Mouse (Mus musculus) c-Kit-positive CD71-positive TER-119-negative erythroid progenitor cells, embryonic 14.5 days (primary cell): ENCODE data around the gene Blnk.

Source experiments
- DNase-seq: peaks from one replicate; pipeline ENCODE4 v3.0.0-alpha.2; 2013; ENCODE audit warnings: low read depth

Gene Blnk

DNA sequence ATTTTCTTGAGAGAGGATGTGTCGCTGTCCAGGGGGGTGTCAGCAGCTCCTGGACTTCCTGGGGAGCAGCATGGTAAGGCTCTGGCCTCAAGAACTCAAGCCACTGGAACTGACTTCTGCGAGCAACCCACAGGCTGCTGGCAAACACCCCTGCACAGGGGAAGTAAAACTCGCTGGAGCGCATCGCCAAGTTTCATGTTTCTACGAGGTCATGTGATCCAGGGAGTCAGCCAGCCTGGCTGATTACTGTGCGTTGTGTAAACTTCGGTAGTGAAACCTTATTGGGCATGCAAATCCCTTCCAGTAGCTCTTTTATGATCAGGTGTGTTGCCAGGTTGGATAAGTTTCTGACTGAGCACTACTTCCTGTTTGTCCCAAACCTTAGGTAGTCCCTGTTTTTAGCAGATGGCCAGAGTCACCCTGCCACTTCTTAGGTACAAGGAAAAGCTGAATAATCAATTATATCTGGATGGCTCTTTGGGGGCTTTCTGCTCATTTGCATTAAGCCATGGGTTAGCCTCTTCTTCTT lies at the start of gene Blnk:
Gene Blnk, minus strand, starts transcription at position 479 of the 529 bp plus-strand sequence.
- DNase-seq: no peak

DNA sequence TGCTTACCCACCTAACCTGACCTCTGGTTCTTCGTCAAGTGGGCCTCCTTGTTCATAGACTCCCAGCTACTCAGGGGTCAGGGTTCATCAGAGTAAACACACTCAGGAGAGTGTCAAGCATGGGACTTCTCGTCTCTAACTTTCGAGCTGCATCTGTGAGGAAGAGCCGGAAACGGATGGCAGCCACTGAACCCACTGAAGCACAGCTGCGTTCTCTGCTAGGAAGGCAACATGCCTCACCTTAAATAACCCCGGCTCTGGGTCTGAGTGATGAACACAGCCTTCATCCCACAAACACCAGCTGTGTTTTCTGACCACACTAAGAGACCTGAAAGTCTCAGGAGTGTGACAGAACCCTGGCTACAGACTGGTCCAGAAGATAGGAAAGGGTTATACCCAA lies 44.8 kb upstream of the Blnk start:
- DNase-seq: no peak

DNA sequence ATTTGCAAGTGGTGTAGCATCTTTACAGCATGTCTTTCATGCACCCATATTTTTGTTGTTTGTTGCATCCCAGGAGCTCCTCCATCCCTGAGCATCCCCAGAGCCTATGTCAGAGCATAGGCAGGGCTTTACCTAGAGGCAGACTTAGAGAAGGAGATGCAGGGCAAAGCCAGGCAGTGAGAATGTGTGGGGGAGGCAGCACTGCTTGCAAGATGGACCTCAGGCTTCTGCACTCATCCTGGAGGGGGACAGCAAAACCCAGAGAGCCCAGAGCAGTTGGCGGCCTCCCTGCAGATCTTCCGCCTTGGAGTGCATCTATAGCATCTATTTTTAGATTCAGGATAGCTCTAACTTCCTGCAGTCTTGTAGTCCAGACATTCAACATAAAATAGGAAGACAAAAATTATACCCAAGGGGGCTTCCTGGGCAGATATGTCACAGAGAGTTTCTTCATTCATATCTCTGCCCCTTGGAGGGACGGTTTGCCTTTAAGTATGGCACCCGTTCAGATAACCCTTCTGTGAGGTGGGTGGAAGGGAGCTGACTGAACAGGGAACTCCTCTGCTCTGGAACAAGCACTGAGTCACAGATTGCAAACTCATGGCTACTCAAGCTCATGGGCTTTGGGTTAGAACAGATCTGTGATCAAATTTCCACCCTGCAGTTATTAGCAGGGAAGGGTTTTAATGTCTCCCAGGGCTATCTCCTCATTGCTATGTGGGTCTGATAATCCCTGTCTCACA lies 41.6 kb upstream of the Blnk start:
- no peak for DNase-seq

DNA sequence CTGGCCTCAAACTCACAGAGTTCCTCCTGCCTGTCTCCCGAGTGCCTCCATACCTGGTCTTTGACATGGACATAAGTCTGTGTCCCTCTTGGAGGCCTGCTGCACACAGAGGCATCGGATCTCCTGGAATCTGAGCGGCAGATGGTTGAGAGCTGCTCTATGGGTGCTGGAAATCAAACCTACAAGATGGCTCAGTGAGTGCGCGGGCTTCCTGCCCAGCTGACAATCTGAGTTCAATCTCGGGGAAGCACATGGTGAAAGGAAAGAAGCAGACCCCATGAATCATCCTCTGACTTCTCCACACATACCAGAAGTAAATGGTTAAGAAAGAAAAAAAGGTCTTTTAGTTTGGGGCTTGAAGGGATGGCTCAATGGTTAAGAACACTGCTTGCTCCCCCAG lies 37.5 kb upstream of the Blnk start:
- DNase-seq: no peak

DNA sequence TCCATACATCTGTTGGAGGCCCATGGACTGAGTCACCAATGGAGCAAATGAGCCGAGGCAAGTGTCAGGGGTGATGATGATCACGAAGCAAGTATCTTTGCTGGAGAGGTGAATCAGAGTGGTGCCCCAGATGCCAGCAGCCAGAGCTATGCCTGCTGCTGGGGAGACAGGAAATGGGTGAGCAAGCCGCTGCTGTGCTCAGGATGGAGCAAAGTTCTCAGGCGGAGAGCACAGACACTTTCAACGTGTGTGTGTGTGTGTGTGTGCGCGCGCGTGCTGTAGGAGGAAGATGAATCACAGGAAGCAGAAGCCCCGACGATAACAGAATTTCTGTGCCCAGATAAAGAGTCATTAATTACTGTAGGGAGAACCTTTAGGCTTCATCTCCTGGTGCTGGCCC lies 36.7 kb upstream of the Blnk start:
- DNase-seq: no peak

DNA sequence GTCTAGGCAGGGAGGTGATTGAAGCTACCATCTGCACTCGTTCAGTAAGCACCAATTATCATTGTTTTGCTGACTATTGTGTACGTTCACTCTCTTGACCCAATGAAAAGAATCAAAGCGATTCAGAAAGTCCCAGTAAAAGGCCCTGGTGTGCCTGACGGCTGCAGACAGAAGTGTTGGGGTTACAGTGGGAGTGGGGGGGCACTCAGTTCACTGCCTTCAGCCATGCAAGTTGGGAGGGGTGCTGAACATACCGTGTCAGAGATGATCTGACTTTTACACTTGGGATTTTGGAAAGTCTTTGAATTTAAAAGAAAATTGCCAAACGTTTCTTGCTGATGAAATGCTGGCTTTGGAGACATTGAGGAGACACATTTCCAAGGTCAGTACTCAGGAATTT lies 35.8 kb upstream of the Blnk start:
- no peak for DNase-seq

DNA sequence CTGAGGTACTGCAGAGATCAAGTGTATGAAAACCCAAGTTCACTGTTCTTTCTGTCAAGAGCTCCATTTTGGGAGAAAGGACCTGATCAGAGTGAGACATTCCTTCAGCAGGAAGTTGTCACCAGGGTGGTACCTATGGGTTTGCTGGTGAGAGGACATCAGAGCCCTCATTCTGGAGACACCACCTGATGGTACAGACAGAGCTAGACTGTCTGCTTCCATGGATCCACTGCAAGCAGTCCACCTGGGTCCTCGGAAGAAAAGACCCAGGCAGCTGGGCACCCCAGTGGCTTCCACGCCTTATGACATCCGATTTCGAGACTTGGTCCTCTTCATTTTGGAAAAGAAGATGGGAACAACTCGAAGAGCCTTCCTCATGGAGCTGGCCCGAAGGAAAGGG lies 34.9 kb upstream of the Blnk start, which contains the start of gene Dntt:
Gene Dntt, plus strand, starts transcription at position 57 of the 400 bp plus-strand sequence.
- DNase-seq: no peak

DNA sequence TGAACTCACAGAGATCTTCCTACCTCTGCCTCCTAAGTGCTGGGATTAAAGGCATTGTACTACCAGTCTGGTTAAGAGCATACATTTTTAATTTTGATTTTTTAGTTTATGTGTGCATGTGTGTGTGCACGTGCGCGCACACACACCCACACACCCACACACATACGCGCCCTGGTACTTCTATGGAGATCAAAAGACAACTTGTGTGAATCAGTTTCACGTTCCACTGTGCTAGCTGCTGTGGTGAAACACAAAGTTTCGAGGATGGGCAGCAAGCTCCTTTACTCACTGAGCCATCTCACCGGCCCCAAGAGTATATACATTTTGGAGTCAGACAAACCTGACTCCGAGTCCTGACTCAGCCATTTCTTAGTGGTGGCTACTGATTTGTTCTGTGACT lies 33.3 kb upstream of the Blnk start:
- no peak for DNase-seq

DNA sequence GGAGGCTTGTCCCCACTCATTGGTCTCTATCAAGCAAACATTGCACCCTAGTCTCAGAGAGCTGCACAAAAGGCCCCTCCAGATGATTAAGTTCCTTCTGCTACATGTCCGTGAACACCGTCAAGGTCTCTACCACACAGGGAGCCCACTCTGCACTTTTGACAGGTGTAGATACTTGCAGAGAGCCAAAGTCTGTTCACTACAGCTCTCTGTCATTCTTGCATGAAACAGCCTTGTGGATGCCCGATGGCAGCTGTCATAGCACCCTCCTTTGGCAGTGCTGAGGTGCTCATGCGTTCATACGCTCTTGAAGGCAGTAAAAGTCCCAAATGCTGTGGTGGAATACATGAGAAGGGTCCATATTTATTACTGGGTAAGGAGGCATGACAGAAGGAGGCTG lies 32.7 kb upstream of the Blnk start:
- no peak for DNase-seq

DNA sequence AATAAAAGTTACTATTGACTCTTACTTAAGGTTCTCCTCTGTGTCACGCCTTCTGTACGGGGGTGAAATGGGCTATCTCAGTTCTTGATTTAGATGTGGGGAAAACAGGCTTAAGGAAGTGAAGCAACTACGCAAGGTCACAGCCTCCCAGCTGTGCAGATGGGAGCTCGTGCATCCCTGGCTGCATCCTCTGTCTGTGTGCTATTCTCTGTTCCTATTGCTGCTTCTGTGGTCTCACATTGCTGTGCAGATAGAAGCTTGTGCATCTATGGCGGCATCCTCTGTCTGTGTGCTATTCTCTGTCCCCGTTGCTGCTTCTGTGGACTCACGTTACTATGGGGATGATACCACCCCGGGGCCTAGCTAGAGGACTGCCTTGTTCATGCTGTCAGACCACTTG lies 32.2 kb upstream of the Blnk start:
- no peak for DNase-seq

DNA sequence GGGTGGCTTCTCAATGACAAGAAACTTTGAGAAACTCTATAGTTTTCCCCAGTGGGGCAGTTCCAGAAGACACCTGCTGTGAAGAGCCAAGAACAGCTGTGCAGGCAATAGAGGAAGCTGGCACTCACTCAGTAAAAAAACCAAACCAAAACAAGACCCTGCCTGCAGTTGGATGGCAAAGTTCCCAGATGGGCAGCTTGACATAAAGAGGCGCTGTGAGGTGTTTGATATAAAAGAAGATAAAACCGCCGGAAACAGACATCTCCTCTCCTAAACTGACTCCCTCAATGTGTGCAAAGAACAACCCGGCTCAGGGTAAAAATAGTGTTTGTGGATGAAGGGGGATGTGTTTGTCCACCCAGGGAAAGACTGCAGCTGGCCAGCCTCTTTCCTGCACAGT lies 27.9 kb upstream of the Blnk start:
- no peak for DNase-seq

DNA sequence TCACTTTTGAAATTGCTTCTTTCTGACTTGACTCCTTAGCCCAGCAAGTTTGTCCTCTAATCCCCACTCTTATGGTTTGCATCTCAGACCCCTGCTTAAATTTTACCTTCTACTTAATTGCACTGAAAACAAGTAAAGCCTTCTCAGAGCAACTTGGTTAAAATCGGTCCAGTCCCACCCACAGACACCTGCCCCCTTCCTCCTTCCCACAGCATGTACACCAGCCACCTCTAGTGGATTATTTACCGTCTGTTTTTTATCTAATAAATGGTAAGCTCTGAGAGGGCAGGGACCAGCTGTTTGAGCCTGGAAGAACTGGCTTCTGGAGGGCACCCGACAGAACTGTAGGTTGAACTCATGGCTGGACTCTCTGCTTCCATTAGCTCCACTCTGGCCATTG lies 26.2 kb upstream of the Blnk start:
- DNase-seq: no peak

DNA sequence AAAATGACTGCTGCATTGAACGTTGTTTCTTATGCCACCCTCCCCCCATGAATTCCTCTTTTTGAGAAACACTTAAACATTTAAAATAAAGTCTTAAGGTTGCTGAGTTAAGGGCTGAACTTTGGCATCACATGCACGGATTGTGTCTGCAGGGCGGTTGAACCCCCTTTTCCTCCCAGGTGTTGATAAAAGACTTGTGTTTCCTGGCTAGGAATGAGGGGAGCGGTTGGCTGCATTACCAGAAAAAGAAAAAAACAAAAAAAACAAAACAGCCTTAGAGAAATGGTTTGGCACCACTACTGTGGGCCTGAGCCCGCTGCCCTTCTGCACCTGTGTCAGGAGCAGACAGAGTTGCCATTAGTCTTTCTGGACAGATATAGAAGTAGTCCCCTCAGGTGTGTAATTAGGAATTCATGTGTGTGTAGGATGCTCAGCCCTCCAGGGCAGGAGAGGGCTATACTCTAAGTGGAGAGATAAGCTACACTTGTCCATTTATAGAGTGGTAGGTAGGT lies 24.9 kb upstream of the Blnk start:
- no peak for DNase-seq

DNA sequence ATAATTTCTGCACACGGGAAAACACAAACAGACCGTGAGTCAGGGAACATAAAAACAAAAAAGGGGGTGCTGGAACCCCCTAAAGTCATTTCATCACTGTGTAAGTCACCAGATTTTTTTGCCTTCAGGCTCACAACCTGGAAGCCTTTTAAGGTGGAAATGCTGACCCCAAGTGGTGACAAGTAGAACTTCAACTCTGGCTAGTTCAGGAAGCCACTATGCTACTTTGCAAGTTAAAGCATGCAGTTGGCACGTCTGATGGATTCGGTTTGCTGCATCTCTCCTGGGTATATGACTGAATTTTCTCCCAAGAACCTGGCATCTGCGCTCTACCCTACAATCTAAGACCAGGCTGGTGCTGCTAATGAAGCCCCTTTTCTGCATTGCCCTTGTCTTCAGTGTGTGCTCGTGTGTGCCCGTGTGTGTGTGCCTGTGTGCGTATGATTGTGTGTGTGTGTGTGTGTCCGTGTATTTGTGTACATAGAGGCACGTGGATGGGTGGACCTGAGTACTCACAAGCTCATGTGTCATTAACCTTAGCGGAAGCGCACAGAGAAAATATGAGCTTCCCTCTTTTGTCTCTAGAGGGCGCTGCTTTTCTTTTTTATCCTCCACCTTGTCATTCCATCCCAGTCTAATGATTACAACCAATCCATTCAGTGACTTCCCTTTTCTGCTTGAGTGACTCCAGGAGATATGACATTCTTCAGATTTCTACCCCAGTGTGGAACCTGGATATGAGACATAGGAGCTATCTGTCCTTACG lies 21.8 kb upstream of the Blnk start:
- DNase-seq: peak; percentile 53

DNA sequence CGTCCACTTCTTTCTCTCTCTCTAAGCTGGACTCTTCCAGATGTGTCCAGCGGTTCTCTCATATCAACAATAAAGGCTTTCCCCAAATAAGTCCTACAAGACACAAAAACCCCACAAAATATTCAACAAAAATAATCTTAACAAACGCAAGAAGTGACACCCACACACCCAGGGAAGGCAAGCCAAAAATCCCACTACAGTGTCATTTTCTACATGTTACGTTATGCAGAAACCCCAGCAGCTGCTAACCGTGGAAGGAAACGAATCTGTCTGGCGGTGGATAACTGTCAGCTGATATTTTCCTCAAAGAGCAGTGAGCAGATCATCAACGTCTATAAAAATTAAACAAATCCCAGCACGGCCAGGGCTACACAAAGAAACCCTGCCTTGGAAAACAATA lies 19.7 kb upstream of the Blnk start:
- no peak for DNase-seq

DNA sequence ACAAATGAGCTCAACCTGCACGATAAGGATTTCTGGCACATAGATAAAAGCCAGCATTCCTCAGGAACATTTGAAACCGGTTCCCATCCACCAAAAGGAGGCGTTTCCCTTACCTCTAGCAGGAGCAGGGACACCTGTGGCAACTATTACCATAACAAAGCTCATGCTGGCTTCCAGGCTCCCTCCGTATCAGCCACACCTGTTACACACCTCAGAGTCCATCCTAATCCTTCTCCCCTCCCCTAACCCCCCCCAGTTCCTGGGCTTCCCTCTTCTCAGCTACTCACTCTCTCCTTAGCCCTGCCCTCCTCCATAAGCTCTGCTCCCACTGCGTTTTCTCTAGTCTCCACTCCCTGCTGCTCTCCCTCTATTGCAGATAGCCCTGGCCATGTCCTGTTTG lies 19.3 kb upstream of the Blnk start:
- DNase-seq: no peak

DNA sequence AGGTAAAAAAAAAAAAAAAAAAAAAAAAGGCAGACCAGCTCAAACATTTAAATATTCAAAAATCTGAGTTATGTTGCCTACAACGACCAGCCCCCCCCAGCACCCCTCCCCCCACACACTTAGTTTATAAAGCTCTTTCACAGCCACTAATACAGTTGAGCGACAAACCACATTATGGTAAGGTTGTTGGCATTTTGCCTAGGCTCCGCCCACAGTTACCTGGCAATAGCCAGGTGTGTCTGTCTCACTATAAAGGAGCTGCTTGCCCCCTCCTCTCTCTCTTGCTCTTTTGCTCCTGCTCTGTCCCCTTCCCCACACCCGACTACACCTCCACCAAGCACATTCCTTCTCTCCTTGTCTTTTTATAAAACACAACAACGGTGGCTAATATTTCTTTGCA lies 17.3 kb upstream of the Blnk start:
- no peak for DNase-seq

DNA sequence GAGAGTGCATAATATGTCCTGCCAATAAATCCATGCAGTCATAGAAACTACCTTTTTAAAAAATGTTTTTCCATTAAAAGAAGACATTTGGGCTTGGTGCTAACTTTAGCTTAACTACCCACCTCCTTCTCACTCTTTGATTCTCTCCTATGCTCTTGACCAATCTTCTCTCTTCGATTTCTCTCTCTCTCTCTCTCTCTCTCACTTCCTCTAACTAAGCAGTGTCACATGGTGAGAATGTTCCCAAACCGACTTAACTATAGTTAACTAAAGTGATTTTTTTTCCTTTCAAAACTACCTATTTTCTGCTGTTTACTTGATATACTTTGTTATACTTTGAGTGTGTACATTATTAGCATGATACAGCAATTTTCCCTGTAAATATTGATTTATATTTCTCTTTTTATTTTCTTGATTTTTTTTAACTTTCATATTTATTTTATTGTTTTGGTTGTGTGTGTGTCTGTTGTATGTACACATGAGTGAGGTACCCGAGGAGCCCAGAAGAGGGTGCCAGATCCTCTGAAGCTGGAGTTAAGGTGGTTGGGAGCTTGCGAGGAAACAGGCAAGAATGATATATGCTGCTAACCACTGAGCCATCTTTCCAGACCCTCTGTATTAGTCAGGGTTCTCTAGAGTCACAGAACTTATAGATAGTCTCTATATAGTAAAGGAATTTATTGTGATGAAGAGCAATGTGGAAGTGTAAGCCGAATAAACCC lies 14.5 kb upstream of the Blnk start:
- DNase-seq: no peak

DNA sequence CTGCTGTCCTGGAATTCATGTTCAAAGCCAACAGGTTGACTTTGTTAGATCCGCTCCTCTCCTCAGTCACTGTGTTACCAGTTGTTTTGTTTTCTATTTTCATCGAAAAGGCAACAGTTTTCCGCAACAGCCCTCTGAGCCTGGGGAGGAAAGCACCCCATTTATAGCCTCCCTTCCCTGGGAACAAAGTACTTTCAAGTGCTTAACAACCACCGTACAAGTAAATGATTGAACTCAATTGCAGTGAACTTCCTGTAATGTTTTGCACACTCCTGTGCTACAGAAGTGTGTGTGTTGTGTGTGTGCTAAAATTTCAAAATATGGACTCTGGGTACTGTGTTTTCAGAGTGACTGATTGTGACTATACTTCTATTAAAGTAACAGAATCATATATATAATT lies 13.4 kb upstream of the Blnk start:
- DNase-seq: no peak

DNA sequence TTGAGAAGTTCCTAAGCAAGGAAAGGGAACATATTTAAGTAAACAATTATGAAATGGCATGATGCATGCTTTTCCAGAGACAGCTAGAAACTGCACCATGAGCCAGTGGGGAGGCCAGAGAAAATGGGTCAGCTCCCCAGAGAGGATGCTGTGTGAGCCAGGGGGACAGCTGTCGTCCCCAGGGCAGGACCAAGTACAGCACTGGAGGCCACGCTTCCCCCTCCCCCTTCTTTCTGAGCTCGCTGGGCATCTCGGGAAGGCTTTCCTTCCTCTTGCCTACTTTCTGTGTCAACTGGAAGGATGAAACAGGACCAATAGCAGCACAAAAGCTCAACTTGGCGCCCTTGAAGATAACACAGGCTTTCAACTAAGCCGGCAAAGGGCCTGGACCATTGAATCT lies 13.0 kb upstream of the Blnk start:
- no peak for DNase-seq

DNA sequence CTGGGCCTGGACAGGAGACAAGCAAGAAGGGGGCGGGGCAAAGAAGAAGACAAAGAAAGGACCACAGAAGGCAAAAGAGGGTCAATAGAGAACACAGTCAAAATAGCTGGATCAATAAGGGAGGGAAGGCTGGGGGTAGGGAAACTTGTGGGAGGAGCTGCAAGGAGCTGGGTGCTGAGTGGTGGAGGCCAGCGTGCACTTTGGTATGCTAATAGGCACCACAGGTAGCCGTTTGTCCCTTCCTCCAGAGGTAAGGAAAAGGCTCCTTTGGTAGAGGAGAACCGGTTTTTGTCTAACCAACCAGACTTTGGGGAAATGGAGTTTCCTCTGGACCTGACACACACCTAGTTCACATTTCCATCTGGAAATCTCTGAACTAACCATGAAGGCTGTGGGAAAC lies 12.3 kb upstream of the Blnk start:
- no peak for DNase-seq

DNA sequence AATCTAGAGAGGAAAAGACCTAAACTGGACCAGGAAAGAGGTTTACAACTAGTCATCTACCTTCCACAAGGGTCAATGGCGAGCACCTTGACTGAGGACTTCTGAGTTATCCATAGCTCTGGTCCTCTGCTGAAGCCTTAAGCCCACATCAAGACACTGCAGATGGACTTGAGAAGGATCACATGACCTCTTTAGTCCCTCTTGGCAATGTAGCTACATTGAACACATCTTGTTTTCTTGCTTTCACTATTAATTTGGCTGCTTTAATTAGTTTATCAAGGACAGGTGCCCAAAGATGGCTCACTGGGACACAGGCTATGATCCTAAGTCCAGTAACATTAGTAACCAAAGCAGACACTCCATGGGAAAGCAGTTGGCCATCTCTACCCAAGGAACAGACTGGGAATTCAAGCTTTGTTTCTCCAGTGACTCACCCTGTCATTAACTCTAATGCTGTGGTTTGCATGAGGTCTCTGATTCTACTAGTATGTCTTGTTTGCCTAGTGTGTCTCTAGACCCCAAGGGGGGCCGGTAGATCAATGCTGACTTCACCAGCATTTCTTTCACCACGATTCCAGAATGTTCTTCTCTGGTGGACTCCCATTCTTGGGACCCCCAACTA lies 9.5 kb upstream of the Blnk start:
- no peak for DNase-seq
